Mouse (Mus musculus) embryonic facial prominence, embryonic 11.5 days (tissue): ENCODE data around the gene Pcbd1. TPM values are rescaled to one million over a fixed set of nuclear protein-coding genes. Genes with fewer than 3 reads are reported as not detected.

ENCODE experiments used
- ATAC-seq: fragments of 200-750 bp; cut with Nextera tagmentation; replicated peaks from 2 replicates; pipeline ENCODE4 v1.8.0; 2017; ENCODE audit warnings: low read depth; ENCODE audit not compliant: insufficient number of reproducible peaks, low FRiP score, low TSS enrichment
- DNase-seq: peaks from one replicate; pipeline ENCODE4 v3.0.0-alpha.2; 2015; ENCODE audit warnings: low spot score
- H3K27ac ChIP-seq: fragments of 300-500 bp; sonication (generic); replicated peaks from 2 replicates; pipeline ENCODE4 v1.5.1; 2014; ENCODE audit warnings: mild to moderate bottlenecking, low read depth, low read length, control low read depth
- H3K27me3 ChIP-seq: fragments of 300-500 bp; sonication (generic); 2 replicates; pipeline ENCODE4 v1.6.1; 2014; ENCODE audit warnings: mild to moderate bottlenecking, low read length, moderate library complexity, mixed read lengths; ENCODE audit not compliant: control insufficient read depth, insufficient read depth
- H3K36me3 ChIP-seq: fragments of 300-500 bp; sonication (generic); replicated peaks from 2 replicates; pipeline ENCODE4 v1.6.1; 2014; ENCODE audit warnings: low read depth, mild to moderate bottlenecking, low read length, moderate library complexity, mixed read lengths; ENCODE audit not compliant: control insufficient read depth, insufficient read depth
- H3K4me1 ChIP-seq: fragments of 300-500 bp; sonication (generic); 2 replicates; pipeline ENCODE4 v1.6.1; 2014; ENCODE audit warnings: low read length, mixed read lengths; ENCODE audit not compliant: control insufficient read depth, insufficient read depth
- H3K4me2 ChIP-seq: fragments of 300-500 bp; sonication (generic); 2 replicates; pipeline ENCODE4 v1.6.1; 2014; ENCODE audit warnings: low read depth, mild to moderate bottlenecking, control low read depth, low read length, moderate library complexity
- H3K4me3 ChIP-seq: fragments of 300-500 bp; sonication (generic); 2 replicates; pipeline ENCODE4 v1.5.1; 2014; ENCODE audit warnings: low read depth, low read length, control low read depth
- H3K9ac ChIP-seq: fragments of 300-500 bp; sonication (generic); replicated peaks from 2 replicates; pipeline ENCODE4 v1.6.1; 2014; ENCODE audit warnings: mild to moderate bottlenecking, control low read depth, low read length
- H3K9me3 ChIP-seq: fragments of 300-500 bp; sonication (generic); replicated peaks from 2 replicates; pipeline ENCODE4 v1.6.1; 2016; ENCODE audit warnings: mild to moderate bottlenecking, low read length, inconsistent platforms, mixed read lengths; ENCODE audit not compliant: control insufficient read depth
- WGBS: fragments of 180-500 bp; shearing (Covaris S2); extraction: QIAGEN DNeasy Blood & Tissue Kit; methylation state at CpG from one replicate; pipeline ENCODE4 v1.1.7; 2014; 5-methylcytosine and 5-hydroxymethylcytosine counted together
- polyA plus RNA-seq: library from polyadenylated mRNA; unstranded; fragments of >200 nt; fragmentation: Nextera tagmentation; extraction: Ambion mirVana; gene quantifications from 2 replicates; pipeline ENCODE4 v1.2.1, GENCODE M21; 2014

Gene Pcbd1
- polyA plus RNA-seq, result 16.4 and 19.1 TPM in 2 replicates

- Histone ChIP-seq H3K27me3 (no peaks in the 10 kb centered on the region), H3K9ac (peak within 1 kb of the TSS; percentile 68), H3K9me3 (no peaks in the 10 kb centered on the region), H3K36me3 (no peaks in the 10 kb centered on the region; the same call in 1 of the 2 replicates), H3K4me3 (peak within 1 kb of the TSS; percentile 25), H3K4me2 (peak within 1 kb of the TSS; percentile 59), H3K4me1 (no peaks in the 10 kb centered on the region), H3K27ac (no peak within 1 kb of the TSS; the same call in 1 of the 2 replicates)
- peak; percentile 69 for ATAC-seq
- 9% methylated on average over 33 of the region's 33 CpGs for WGBS
- DNase-seq, result peak; percentile 64
Measured at GRCm38 (mm10) chr10:61089170-61090142, at the start of gene Pcbd1. Gene Pcbd1 (plus strand): TSS chr10:61089331.

GRCm38 (mm10) chr10:61039657-61040056 lies 49.5 kb upstream of the Pcbd1 start:
- ATAC-seq, result no peak
- 64% methylated on average over 12 of the region's 12 CpGs for WGBS
- H3K27me3 ChIP-seq, result no peaks in the 10 kb centered on the region

GRCm38 (mm10) chr10:61045081-61045480 lies 44.0 kb upstream of the Pcbd1 start:
- H3K4me2 ChIP-seq, result no peak overlapping the region
- no peak overlapping the region for H3K9ac ChIP-seq
- no peaks in the 10 kb centered on the region for H3K4me1 ChIP-seq
- no peak overlapping the region for H3K4me3 ChIP-seq
- 21% methylated on average over 8 of the region's 8 CpGs for WGBS
- peak; percentile 53 for DNase-seq
- no peaks in the 10 kb centered on the region for H3K36me3 ChIP-seq
- H3K9me3 ChIP-seq, result no peaks in the 10 kb centered on the region
- H3K27me3 ChIP-seq, result no peaks in the 10 kb centered on the region
- H3K27ac ChIP-seq, result no peak overlapping the region
- no peak for ATAC-seq

More at GRCm38 (mm10) chr10:61039657-61040056, 49.5 kb upstream of the Pcbd1 start:
- Histone ChIP-seq H3K9me3 (no peaks in the 10 kb centered on the region), H3K4me1 (no peaks in the 10 kb centered on the region), H3K4me2 (no peak overlapping the region), H3K27ac (no peak overlapping the region), H3K36me3 (no peaks in the 10 kb centered on the region), H3K9ac (no peak overlapping the region), H3K4me3 (no peak overlapping the region)
- no peak for DNase-seq

GRCm38 (mm10) chr10:61051993-61052613 lies 37.0 kb upstream of the Pcbd1 start:
- Histone ChIP-seq H3K4me1 (no peaks in the 10 kb centered on the region), H3K27ac (no peak overlapping the region), H3K36me3 (no peaks in the 10 kb centered on the region), H3K4me2 (no peak overlapping the region), H3K27me3 (no peaks in the 10 kb centered on the region), H3K9me3 (no peaks in the 10 kb centered on the region), H3K9ac (no peak overlapping the region), H3K4me3 (no peak overlapping the region)
- WGBS, result 60% methylated on average over 14 of the region's 14 CpGs
- DNase-seq (peak; percentile 89), ATAC-seq (0 out of 2 replicates have a peak, but pooled peaks have one; percentile 70)

- peaks cover 2% of the 10 kb centered on the region; the same call in 1 of the 2 replicates for H3K4me1 ChIP-seq
- H3K27ac ChIP-seq, result no peak overlapping the region
- WGBS, result 92% methylated on average over 7 of the region's 7 CpGs
- no peaks in the 10 kb centered on the region for H3K36me3 ChIP-seq
- H3K4me2 ChIP-seq, result no peak overlapping the region
- no peak overlapping the region for H3K4me3 ChIP-seq
- ATAC-seq (no peak), DNase-seq (no peak)
- no peak overlapping the region for H3K9ac ChIP-seq
- no peaks in the 10 kb centered on the region for H3K27me3 ChIP-seq
- H3K9me3 ChIP-seq, result no peaks in the 10 kb centered on the region
Measured at GRCm38 (mm10) chr10:61056661-61057060, 32.5 kb upstream of the Pcbd1 start.

- no peak overlapping the region for H3K4me2 ChIP-seq
- no peak overlapping the region for H3K4me3 ChIP-seq
- H3K36me3 ChIP-seq, result no peaks in the 10 kb centered on the region
- peaks cover 2% of the 10 kb centered on the region; the same call in 1 of the 2 replicates for H3K4me1 ChIP-seq
- no peaks in the 10 kb centered on the region for H3K9me3 ChIP-seq
- DNase-seq (no peak), ATAC-seq (no peak)
- no peak overlapping the region for H3K9ac ChIP-seq
- no peak overlapping the region for H3K27ac ChIP-seq
- no peaks in the 10 kb centered on the region for H3K27me3 ChIP-seq
- WGBS, result no CpG with 5 or more reads among the region's 1 CpGs
Measured at GRCm38 (mm10) chr10:61059101-61059500, 30.0 kb upstream of the Pcbd1 start.

- H3K4me3 ChIP-seq, result no peak overlapping the region
- H3K27me3 ChIP-seq, result no peaks in the 10 kb centered on the region
- H3K4me1 ChIP-seq, result peaks cover 4% of the 10 kb centered on the region; the same call in 1 of the 2 replicates
- H3K4me2 ChIP-seq, result no peak overlapping the region
- no peak overlapping the region for H3K27ac ChIP-seq
- ATAC-seq (no peak), DNase-seq (no peak)
- H3K9me3 ChIP-seq, result no peaks in the 10 kb centered on the region
- no peak overlapping the region for H3K9ac ChIP-seq
- H3K36me3 ChIP-seq, result no peaks in the 10 kb centered on the region
- 25% methylated on average over 6 of the region's 6 CpGs for WGBS
Measured at GRCm38 (mm10) chr10:61059543-61060110, 29.5 kb upstream of the Pcbd1 start.
